Mouse (Mus musculus): Measurements from ENCODE around the gene Mthfd2.

The Mthfd2 gene

DNA sequence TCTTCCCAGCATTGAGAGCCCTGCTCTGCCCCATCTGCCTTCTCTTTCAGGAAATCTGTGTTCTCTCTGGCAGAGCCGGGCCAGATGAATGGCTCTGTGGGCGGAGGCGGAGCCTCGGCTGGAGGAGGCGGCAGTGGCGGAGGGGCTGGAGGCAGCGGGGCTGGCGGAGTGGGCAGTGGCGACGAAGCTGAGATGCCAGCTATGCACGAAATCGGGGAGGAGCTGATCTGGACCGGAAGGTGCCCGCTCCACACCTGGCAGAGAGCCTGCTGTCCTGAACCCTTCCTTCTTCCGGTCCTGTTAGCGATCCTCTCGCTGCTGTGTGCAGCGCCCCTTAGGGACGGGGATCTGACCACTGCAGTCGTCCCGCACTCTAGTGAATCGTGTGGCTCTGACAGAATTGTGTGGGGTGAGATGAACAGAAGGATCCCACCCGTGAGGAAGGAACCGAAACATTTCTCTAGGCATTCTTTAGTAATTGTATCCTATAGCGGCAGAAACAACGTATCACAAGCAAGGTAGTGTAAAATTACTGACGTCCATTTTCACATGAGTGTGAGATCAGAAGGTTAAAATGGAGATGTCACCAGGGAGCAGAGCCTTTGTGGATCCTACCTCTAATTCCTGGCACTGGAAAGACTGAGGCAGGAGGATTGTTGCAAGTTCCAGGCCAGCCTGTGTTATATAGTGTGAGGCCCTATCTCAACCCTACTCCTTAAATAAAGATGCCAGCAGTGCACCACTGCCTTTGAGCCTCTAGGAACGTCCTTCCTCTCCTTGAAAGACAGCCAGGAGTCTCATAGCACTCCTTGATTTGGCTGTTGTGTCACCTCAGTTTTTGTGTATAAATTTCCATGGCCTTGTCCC lies 57.3 kb downstream of the Mthfd2 start:
- DNase-seq (ENCODE audit: low read depth, low spot score), result peak; percentile 46

- no peak for DNase-seq (ENCODE audit: low read depth, low spot score)
These were observed 58.1 kb downstream of the Mthfd2 start for GRCm38 (mm10) chr6:83267616-83268015.

DNA sequence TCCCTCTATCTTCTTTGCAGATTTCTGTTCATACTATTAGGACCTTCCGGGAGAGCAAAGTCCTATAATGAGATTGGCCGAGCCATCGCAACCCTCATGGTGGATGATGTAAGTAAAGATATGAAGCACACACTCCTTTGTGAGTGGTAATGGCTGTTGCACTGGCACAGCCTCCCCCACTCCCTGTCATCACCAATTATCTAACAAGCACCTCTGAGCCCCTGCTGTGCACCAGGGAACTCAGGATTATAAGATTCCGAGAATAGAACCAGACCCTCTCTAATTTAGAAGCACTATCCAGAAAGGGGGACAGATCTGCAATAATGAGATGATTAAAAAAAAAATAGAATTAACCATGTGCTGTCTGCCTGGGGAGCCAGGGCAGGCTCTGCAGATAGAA lies 60.1 kb downstream of the Mthfd2 start:
- no peak for DNase-seq (ENCODE audit: low read depth, low spot score)

DNA sequence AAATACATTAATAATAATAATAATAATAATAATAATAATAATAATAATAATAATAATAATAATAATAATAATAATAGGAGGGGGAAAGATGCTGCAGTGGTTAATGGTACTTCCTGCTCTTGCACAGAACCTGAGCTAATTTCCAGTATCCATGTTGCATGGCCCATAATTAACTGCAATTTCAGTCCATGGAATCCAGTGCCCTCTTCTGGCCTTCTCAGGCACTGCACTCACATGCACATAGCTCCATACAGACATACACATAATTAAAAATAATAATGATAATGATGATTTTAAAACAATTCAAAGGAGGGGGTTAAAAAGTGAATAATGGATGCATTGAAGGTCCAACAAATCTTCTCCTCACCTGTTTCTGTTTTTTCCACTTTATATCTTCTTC lies 60.5 kb downstream of the Mthfd2 start:
- no peak for DNase-seq (ENCODE audit: low read depth, low spot score)

GRCm38 (mm10) chr6:83264516-83264915 lies 61.2 kb downstream of the Mthfd2 start:
- no peak for DNase-seq (ENCODE audit: low read depth, low spot score)

All from embryo, embryonic 11.5 days (tissue).